Mouse (Mus musculus): ENCODE measurements around the gene Ubald1.

Ubald1 gene

DNA sequence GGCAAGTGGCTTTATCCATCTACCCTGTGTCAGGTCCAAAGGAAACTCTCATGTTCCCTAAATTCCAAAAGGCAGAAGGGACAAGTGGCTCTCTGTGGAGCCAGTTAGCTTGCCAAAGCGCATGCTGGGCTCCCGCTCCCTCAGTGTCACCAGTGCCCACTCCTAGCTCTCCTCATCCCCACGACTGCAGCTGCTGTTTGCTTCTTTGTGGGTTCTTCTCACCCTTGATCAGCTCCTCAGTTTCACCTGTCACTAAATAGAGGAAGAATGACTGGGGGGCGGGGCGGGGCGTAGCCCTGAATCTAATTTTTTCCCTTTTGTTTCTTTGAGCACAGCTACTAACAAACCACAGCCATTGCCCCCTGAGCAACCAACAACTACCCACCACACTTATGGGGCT lies 18.8 kb upstream of the Ubald1 start:
- DNase-seq, result peak; percentile 47

DNA sequence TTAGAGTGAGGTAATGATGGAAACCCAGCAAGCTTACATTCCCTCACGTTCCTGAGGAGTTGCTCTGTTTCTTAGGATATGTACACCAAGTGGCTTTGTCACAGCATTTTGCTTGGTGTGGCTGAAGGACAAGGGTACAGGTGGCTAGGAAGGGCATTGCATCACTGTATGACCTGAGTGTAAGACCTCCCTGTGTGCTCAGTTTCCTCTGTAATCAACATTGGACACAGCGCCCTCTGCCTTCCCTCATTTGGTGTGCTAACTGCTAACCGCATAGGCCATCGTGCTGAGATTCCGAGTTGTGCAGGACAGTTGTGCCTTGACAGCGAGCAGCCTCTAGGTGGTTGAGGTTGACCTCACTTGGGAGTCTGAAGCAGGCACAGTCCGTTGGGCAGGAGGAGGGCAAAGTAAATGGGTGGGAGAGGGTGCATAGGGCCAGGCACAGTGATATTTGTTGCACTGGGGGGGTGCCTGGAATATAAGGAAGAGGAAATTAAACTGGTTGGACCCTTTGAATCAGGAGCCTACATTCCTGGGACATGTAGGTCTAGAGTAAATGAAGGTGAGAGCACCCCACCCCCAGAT lies 17.1 kb upstream of the Ubald1 start:
- DNase-seq, result no peak

DNA sequence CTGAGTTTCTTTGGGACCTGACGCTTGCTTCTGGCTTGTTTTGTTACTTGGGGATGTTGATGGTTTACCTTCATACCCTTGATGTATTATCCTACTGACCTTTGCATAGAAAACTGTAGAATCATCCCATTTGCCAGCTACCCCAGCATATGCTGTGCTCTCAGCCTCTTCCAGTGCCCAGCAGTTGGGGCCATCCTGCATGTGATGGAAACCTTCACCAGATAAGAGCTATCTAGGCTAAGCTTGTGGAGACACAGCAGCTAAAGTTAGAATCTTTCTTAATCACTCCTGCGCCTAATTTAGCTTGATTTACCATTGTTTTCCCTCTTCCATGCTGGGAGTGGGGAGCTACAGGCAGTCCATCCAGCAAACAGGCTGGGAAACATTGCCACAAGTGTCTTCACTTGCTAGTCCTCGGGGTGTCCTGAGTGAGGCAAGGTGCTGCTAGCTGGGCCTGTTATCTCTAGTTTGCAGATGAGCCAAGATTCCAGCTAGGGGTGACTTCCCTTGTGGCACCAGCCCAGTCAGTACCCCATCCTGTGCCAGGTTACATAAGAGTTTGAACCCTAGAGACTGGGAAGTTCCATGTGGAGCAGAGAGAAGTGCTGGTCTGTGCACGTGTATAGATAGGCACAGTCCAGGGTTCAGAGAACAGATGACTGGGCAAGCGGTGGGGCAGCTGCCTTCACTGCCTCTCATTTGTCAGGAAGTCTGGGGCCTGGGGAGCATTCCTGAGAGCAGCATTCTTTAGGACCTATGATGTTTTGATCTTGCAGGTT lies 16.3 kb upstream of the Ubald1 start:
- no peak for DNase-seq

DNA sequence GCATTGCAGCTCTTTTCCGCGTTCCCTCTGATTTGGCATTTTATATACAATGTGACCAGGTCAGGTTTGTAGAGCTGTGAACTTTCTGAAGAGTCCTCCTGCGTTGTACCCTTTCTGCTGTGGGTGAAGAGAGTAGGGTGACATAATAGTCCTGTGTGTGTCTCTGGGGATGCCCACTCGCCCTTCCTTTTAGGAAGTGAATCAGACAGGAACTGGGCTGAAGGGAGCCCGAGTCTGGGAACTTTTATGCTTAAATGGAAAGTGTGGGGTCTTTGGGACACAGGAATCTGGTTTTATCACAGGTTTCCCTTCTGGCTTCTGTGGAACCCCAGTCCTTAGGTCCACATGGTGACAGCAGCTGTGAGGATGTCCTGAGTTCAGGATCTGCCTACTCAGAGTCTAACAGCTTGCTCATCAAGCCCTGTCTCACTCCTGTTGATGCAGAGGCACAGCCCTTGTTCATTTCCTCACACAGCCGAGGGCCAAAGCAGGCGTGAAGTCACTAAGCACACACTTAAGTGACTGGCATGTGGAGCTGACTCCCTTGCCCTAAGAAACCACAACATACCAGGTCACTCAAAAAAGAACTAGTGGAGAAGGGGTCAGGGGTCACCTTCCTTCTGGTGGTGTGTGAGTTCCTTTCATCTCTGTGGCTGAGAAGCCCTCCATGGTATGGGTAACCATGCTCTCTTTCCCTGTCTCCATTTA lies 14.2 kb upstream of the Ubald1 start:
- DNase-seq, result no peak

DNA sequence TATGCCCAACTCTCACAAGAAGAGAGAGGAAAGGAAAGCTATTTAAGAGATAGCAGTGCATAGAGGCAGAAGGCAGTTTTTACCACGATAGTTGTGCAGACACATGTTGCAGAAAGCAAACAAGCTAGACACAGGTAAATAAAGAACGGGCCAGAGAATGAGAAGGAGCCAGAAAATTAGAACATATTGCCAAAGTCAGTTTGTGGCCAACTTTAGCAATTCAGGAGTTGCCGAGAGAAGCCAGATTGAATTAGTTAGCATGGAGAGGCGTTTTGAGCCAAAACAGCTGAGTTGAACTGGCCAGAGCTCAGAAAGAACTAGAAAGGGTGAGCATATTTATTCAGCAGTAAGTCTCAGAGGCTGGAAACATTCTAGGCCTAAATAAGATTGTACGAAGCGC lies 12.1 kb upstream of the Ubald1 start:
- DNase-seq, result no peak

DNA sequence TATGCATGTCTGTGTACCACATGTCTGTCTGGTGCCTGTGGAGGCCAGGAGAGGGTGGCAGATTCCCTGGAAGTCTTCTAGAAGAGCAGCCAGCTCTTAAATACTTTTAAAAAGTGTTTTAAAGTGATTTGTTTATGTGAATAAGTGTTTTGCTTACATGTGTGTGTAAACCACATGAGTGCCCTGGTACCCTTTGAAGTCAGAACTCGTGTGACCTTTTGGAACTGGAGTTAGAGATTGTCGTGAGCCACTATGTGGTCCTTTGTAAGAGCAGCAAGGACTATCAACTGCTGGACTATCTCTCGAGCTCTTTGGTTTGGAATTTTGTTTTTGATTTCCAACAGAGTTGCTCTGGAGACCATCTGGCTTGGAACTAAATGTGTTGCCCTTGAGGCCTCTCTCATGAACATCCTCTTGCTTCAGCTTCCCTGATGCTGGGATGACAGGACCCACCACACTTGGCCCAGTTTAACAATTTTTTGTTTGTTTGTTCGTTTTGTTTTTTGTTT lies 10.1 kb upstream of the Ubald1 start:
- no peak for DNase-seq

DNA sequence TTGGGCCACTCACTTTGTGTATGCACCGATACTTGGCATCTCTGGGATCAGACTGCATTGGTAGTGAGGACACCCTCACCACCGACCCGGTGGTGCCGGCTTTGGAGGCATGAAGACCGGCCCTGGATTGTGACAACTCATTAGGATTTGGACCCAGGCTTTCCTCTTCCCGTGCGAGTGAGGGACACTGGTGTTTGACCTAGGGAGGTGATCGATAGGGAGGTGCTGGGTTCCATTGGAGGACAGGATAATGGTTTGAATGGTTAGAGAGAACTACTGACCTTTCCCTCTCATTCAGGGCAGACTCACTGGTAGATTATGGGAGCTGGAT lies 6.5 kb upstream of the Ubald1 start:
- no peak for DNase-seq

DNA sequence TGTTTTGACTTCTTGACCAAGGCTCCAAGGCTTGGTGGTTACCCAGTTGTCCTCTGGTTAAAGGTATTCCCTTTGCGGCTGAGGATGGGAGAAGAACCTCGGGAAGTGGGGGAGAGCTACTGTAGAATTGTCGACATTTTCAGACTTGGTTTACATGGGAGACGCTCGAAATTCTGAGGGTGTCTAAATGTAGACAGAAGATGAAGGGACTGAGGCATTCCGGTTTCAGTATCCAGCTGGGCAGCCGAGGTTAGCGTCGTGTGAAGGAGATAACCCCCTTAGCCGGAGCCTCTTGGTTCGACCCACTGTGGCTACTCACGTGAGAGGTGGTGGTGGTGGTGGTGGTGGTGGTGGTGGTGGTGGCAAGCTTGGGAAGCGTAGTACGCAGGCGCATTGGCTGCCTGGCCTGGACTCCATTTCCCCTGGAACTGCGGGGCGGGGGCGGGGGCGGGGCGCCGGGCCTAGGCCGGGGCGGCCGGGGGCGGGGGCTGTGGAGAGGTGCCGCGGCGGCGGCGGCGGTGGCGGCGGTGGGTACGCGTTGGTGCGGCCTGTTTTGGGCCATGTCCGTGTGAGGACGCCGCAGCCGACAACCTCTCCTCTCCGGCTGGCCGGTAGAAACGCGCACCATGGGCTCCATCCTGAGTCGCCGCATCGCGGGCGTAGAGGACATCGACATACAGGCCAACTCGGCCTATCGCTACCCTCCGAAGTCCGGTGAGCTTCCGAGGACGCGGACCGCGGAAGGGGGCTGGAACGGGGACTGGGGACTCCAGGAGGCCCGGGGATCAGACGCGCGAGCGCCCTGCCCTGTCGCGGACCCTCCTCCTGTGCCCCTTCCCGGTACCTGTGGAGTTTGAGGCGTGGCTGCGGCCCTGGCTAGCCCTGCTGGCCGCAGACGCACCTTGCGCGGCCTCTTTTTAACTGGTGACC lies 5.9 kb upstream of the Ubald1 start, which contains the start of gene Mgrn1:
Gene Mgrn1 (plus strand): TSS at position 490 of the 930 bp plus-strand sequence.
- peak; percentile 88 for DNase-seq

DNA sequence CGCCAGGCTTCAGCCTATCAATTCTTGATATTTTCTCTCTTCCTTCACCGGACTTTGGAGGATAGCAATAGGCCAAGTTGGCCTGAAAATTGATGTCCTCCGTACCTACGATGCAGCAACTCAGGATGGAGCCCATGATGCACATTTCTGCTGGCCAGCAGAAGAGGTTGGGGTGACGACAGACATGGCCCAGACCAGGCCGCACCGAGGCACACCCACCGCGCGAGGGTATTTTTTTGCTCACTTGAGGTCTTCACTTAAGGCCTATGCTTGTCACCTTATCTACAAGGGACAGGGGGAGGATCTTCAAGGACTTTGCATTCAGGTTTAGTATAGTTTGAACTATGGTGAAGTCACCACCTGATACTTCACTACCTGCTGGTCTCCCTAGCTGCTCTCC lies 4.8 kb upstream of the Ubald1 start:
- DNase-seq, result no peak

DNA sequence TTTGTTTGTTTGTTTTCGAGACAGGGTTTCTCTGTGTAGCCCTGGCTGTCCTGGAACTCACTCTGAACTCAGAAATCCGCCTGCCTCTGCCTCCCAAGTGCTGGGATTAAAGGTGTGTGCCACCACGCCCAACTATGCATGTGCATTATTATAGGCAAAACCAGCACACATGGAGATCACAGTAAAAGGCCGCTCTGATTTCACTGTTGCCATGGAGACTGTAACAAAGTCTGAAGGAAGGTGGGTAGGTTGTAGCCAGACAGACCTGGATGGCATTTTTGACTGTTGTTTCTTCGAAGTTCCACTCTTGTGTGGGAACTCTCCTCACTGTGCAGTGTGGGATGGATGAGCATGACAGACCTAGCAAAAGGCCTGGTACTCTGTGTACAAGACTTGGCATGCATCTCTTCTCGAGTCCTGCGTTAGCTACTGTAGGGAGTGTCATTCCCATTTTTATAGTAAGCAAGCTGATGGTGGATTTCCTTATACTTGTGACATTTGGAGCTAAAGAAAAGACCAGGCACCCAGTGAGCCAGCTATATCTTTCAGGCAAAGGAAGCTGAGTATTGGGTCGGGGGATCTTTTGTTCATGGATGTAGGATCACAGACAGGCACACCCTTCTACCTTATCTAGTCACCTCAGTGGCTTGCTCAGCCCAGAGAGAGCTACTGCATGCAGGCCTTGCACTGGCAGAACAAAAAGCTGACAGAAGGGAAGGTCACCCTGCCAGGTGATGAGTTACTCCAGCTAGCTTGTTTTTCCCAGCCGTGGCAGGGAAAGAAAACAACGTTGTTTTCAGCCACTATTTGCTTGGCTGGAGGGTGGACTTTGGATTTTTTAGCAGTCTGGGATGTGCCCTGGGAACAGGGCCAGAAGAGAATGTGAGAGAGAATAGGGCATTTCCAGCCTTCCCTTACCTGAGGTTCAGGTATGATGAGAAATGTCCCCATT lies 1.6 kb upstream of the Ubald1 start:
- peak; percentile 14 for DNase-seq

DNA sequence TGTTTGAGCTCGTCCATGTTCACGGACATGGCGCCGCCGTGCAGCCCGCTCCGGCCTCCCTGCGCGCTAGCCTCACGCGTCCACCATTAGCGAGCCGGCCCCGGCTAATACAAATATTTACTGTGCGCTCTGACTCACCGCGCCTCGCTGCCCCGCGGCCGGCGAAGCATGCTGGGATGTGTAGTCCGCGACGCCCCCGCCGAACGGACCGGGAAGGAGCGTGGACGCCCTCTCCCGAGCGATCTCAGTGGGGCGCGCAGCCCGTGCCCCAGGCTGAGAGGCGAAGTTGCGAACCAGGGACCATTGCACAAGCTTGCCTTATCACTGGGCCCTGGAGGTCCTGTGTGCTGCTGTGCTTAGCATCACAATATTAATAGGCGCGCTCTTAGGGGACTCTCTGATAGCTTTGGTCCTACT lies 399 bp downstream of the Ubald1 start:
- peak; percentile 90 for DNase-seq

DNA sequence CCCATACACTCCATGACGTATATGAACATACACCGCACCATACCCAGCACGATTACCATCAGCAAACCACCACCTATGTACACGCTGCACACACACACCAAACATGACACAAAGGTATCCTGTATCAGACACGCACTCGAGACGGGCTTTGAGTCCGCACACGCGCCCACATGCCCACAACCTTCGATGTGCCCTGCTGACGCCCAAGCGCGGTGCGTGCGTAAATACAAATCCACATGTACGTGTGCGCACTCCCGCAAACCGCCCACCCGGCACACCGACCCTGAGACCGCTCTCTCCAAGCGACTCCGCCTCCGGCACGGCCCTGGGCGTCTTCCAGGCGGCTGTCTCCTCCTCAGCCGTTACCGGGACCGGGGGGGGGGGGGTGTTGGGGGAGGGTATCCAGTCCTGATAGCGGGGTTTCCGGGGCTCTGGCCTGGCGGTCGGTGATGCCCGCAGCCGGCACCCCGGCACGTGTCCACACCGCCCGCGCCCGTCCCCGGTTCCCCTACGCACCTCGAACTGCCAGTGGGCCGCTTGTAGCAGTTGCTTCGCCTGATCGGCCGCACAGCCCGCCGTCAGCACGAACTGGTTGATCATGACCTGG lies 911 bp downstream of the Ubald1 start:
- peak; percentile 62 for DNase-seq

DNA sequence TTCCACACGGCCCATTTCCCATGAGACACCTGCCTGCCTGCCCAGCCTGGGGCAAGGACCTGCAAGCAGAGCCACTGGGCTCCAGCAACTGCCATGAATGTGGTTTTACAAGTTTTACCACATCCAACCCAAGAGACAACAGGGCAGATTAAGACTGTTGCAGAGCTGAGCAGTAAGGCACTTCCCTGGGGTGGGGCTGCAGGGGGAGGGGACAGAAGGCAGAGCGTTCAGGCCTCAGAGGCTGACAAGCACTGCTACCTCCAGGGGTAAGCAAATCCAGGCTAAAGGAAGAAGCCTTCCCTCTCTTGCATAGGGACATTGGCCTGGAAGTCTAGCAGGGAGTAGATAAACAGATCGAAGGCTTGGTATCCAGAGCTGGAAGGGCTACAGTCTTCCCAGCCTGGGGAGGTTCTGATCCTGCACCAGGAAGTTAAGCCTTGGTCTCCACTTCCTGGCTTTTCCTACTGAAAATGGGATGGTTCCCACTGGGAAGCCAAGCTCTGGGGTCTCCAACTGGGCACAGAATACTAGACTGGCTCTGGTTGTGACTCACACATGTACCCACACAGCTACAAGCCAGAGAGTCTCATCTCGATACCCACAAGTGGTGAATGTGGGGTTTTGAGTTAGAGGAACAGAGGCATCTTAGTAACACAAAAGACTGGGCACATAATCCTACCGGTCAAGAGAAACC lies 1.8 kb downstream of the Ubald1 start:
- DNase-seq, result peak; percentile 78

DNA sequence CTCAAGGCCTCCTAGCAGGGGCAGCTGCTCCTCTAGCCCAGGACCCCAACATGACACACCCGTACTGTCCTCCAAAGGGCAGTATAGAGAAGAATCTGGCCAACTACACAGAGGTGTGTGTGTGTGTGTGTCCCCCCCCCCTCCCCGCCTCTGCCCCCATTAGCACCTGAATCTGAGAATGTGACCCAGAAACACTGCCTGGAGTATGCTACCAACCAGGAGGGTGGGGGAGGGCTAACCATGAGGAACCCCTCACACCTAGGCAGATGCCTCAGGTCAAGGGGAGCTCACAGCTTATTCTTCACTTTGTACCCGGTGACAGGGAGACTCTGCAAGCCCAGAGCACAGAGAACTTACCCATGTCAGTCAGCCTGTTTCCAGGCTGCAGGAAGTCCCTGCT lies 2.4 kb downstream of the Ubald1 start:
- peak; percentile 23 for DNase-seq

DNA sequence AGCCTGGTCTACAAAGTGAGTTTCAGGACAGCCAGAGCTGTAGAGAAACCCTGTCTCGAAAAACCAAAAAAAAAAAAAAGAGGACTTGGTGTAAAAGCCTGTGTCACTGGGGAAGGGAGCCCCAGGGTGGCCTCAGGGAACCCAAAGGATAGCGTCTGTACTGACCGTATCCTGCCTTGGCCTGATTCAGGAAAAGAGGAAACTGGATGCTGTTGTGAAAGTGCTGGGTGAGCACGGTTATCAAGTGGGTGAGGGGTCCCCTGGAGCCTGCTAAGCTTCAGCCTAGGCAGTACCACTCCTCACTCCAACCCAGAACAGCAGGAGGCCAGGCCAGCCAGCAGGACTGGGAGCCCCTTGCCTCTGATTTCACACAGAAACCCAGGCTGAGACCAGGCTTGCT lies 2.9 kb downstream of the Ubald1 start:
- DNase-seq, result peak; percentile 14

DNA sequence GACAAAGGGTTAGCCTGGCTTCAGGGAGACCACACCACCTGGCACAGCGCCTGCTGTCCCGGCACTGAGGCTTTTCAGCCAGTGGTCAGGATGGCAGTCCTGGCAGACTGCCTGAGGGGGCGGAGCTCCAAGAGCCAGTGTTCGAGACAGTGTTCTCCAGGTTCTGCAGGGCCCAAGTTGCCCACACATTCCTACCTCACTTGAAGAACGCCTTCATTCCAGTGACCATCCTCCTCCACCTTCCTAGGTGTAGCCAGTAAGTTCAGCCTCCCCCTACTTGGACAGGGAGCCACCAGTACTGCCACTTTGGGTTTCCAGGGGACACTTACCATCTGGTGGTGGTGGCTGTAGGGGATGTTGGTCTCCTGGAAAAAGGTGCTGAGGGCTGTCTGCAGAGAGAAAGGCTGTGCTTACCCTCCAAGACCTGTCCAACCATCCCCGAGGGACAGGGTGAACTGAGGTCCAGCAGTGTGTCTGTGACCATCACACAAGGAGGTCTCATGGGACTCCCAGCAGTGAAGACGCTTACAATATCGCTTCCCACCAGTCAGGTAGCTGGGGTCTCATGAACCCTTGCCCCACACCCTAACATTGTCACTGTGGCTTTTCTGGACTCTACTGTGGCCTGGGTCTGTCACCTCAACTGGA lies 4.0 kb downstream of the Ubald1 start:
- no peak for DNase-seq

DNA sequence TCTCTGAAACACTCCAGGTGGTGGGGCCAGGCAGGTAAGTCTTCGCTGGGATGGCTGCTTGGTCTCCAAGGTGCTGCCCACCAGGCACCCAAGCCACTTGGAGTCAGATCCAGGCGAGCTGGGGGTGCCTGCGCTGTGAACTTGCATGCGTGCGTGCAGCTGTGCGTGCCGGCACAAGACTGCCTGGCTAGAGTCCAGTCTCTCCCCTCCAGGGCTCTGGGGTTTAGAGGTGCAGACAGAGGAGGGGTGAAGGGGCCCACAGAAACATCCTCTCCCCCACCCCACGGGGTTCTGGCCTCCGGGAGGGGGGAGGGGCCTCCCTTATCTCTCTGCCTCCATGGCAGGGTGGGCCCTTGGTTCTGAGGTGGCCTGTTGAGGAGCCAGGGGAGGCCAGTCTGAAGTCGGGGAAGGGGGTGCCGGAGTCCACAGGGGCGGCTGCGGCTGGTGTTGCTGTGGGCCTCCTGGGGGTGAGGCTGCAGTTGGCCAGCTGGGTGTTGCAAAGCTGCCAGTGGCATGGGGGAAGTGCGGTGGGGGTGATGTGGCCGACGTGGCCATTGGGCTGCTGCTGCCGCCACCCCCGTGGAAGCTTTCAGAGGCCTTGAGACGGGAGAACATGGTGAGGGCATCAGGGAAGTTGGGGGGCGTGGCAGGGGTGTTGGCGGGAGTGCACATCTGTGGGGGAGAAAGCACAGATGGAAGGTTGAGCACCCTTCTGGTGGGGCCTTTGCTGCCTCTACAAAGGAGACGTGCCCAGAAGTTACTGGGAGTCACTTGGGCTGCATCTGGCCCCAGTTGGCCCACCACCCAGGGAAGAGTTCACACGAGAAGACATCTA lies 4.7 kb downstream of the Ubald1 start:
- DNase-seq, result peak; percentile 28

DNA sequence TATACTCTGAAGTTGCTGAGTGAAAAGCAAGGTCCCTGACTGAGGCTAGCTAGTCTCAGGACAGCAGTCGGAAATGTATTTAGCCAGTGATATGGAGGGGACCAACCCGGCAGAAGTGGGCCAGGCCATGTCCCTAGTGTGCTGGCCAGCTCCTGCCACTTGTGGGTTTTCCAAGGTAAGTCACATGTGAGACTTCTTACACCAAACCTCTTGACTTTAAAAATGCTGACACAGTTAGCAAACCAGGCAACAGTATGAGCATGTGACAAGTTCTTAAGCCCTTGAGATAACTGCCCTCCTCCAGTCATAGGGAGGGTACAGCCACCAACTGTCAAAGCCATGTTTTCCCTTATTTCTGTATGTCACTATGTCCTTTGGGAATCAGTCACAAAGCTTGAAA lies 8.2 kb downstream of the Ubald1 start:
- no peak for DNase-seq

DNA sequence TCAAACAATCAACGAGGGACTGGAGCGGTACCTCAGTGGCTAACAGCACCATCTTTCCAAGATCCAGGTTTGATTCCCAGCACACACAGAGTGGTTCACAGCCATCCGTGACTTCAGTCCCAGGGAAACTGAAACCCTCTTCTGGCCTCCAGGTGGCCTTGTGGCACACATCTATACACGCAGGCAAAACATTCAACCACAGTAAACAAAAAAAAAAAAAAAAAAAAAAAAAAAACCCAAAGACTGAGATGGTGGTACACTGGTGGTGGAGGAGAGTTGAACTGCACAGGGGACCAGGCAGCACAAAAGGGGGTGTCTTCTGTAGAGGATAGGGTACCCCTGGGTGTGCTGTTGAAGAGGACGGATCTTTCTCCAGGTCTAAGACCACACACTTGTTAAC lies 9.6 kb downstream of the Ubald1 start:
- no peak for DNase-seq

All from thymus, postnatal 14 days (tissue).